Mouse (Mus musculus) hindbrain, embryonic 10.5 days (tissue): ENCODE measurements around the gene Ifitm7. TPM values are rescaled to one million over a fixed set of nuclear protein-coding genes. Genes with fewer than 3 reads are reported as not detected.
"Not testable (repeated sequence)": the region's sequence is repeated elsewhere in the genome, so short reads cannot be mapped to it uniquely, and the experiment has no call there.

Source experiments
- DNase-seq: peaks from one replicate; pipeline ENCODE4 v3.0.0-alpha.2; 2017; ENCODE audit warnings: low spot score
- H3K27ac ChIP-seq: fragments of 300-500 bp; sonication (generic); 2 replicates; pipeline ENCODE4 v1.5.1; 2016; ENCODE audit warnings: mild to moderate bottlenecking, moderate library complexity
- H3K27me3 ChIP-seq: fragments of 300-500 bp; sonication (generic); 2 replicates; pipeline ENCODE4 v1.6.1; 2016; ENCODE audit warnings: mild to moderate bottlenecking; ENCODE audit not compliant: poor library complexity, insufficient read depth, severe bottlenecking
- H3K36me3 ChIP-seq: fragments of 300-500 bp; sonication (generic); 2 replicates; pipeline ENCODE4 v1.6.1; 2016; ENCODE audit warnings: mild to moderate bottlenecking, moderate library complexity
- H3K4me1 ChIP-seq: fragments of 300-500 bp; sonication (generic); replicated peaks from 2 replicates; pipeline ENCODE4 v1.6.1; 2016; ENCODE audit warnings: mild to moderate bottlenecking
- H3K4me3 ChIP-seq: fragments of 300-500 bp; sonication (generic); 2 replicates; pipeline ENCODE4 v1.5.1; 2016; ENCODE audit warnings: mild to moderate bottlenecking, moderate library complexity
- H3K9me3 ChIP-seq: fragments of 300-500 bp; sonication (generic); 2 replicates; pipeline ENCODE4 v1.6.1; 2016; ENCODE audit warnings: mild to moderate bottlenecking, moderate library complexity
- WGBS: fragments of 180-500 bp; shearing (Covaris S2); methylation state at CpG from one replicate; pipeline ENCODE4 v1.1.7; 2016; 5-methylcytosine and 5-hydroxymethylcytosine counted together
- polyA plus RNA-seq: library from polyadenylated mRNA; unstranded; fragments of >200 nt; fragmentation: Nextera tagmentation; extraction: Ambion mirVana; gene quantifications from 2 replicates; pipeline ENCODE4 v1.2.1, GENCODE M21; 2016

The Ifitm7 gene
- polyA plus RNA-seq, 1 experiment from 2014 or later = 1.4 TPM

DNA sequence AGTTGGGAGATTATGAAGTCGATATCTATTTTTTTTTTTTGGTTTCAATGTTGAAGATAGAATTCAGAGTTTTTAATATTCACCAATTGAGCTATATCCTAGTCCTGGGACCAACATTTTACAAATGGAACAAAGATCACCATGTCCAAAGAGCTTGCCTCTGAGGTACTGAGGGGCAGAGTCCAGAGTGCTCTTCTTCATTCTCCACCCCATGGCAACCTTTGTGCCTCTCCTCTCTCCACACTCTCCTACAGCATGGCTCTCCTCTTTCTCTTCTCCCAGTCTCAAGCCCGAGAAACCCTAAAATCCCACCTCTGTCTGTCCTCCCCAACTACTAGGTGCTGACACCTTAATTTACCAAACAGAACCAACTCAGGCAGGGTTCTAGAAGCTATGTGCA lies 18.0 kb upstream of the Ifitm7 start:
- no peak overlapping the region for H3K4me3 ChIP-seq
- H3K4me1 ChIP-seq = no peaks in the 10 kb centered on the region
- WGBS = 80% methylated on average over 2 of the region's 2 CpGs
- DNase-seq = no peak
- no peaks in the 10 kb centered on the region for H3K9me3 ChIP-seq
- H3K27me3 ChIP-seq = no peaks in the 10 kb centered on the region
- H3K36me3 ChIP-seq = no peaks in the 10 kb centered on the region
- H3K27ac ChIP-seq = no peak overlapping the region

DNA sequence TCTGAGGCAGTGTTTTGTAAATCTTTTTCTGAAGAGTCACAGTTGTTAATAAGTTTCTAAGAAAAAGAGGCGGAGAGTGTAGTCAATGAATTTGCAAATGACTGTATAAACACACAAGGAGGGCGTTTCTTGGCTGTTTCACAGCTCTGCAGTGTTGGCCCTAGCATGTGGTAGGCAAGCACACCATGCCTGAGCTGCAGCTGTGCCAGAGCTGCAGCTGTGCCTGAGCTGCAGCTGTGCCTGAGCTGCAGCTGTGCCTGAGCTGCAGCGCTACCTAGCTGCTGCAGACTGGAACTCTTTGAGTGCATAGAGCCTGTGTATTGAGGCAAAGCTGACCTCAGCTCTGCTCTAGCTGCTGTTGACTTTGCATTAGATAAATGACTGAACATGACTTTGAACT lies 17.5 kb upstream of the Ifitm7 start:
- 32% methylated on average over 3 of the region's 3 CpGs for WGBS
- peak; percentile 5 for DNase-seq

DNA sequence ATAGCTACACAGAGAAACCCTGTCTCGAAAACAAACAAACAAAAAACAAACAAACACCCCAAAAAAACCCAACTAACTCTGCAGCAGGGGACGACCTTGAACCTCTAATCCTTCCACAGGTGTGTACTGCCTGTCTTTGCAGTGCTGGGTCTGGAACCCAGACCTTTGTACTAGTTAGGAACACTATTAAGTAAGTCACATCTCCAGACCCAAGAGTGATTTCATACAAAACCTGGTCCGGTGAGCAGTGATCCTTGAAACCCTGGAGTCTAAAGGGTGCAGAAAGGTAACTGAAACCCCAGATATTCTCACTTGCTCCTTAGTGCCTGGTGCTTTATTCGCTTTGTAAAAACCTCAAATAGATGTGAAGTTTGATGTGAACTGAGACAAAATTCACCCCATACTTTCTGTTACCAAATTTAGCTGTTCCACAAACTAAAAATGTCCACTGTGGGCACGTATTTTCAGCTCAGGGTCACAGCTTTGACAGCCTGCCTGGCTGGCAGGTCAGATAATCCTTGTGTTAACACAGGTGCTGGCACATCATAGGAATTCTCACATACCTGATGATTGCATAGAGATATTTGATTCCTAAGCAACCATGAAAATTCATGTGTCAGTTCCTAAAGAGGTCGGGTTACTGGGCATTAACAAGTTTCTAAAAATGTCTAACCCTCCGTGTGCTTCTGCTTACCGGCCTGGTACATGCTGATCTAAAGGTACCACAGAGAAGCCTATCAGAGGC lies 16.9 kb upstream of the Ifitm7 start:
- Histone ChIP-seq H3K4me1 (no peaks in the 10 kb centered on the region), H3K36me3 (no peaks in the 10 kb centered on the region)
- WGBS = 68% methylated on average over 8 of the region's 8 CpGs

More for the DNA sequence above, 17.5 kb upstream of the Ifitm7 start:
- no peaks in the 10 kb centered on the region for H3K27me3 ChIP-seq
- no peak overlapping the region for H3K4me3 ChIP-seq
- no peaks in the 10 kb centered on the region for H3K36me3 ChIP-seq
- no peak overlapping the region for H3K27ac ChIP-seq
- H3K9me3 ChIP-seq = no peaks in the 10 kb centered on the region
- no peaks in the 10 kb centered on the region for H3K4me1 ChIP-seq

DNA sequence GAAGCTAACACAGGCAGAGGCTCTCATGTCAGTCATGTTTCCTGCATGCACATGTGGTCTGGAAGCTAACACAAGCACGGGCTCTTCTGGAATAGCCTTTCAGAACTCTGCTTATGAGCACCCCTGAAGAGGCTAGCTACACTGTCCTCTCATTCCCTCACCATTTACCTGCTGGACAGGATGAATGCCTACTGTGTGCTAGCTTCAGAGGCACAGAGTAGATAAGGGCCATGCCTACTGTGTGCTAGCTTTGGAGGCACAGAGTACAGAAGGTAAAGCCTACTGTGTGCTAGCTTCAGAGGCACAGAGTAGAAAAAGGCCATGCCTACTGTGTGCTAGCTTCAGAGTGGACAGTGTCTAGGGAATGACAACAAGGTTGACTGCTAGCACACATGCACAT lies 7.8 kb upstream of the Ifitm7 start:
- no peaks in the 10 kb centered on the region for H3K36me3 ChIP-seq
- no peak overlapping the region for H3K4me3 ChIP-seq
- H3K27ac ChIP-seq = no peak overlapping the region
- 91% methylated on average over 1 of the region's 1 CpGs for WGBS
- H3K4me1 ChIP-seq = peaks cover 2% of the 10 kb centered on the region; the same call in 1 of the 2 replicates
- H3K27me3 ChIP-seq = no peaks in the 10 kb centered on the region
- no peaks in the 10 kb centered on the region for H3K9me3 ChIP-seq
- no peak for DNase-seq

More for the DNA sequence above, 16.9 kb upstream of the Ifitm7 start:
- Histone ChIP-seq H3K9me3 (no peaks in the 10 kb centered on the region), H3K27me3 (no peaks in the 10 kb centered on the region), H3K4me3 (no peak overlapping the region), H3K27ac (no peak overlapping the region)
- DNase-seq = no peak

DNA sequence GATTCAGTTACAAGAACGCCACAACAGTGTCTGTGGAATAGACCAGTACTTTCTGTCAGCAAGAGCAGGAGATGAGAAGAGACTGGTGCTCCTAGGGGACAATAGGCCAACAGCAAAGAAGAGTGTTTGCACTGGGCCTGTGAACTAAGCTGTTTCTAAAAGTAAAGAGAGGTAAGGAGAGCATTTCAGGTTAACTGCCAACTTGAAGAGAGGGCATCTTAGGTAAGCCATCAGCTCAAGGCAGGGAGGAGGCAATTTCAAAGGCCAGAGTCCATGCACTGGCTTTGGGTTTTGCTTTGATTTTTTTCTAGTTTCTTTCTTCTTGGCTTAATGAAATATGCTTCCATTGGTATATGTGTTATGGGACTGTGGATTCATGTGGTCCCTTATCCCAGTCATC lies 7.4 kb upstream of the Ifitm7 start:
- H3K9me3 ChIP-seq = no peaks in the 10 kb centered on the region
- DNase-seq = no peak
- H3K27me3 ChIP-seq = no peaks in the 10 kb centered on the region
- peaks cover 2% of the 10 kb centered on the region; the same call in 1 of the 2 replicates for H3K4me1 ChIP-seq
- no peak overlapping the region for H3K4me3 ChIP-seq
- no peaks in the 10 kb centered on the region for H3K36me3 ChIP-seq
- no peak overlapping the region for H3K27ac ChIP-seq
- 86% methylated on average over 1 of the region's 1 CpGs for WGBS

DNA sequence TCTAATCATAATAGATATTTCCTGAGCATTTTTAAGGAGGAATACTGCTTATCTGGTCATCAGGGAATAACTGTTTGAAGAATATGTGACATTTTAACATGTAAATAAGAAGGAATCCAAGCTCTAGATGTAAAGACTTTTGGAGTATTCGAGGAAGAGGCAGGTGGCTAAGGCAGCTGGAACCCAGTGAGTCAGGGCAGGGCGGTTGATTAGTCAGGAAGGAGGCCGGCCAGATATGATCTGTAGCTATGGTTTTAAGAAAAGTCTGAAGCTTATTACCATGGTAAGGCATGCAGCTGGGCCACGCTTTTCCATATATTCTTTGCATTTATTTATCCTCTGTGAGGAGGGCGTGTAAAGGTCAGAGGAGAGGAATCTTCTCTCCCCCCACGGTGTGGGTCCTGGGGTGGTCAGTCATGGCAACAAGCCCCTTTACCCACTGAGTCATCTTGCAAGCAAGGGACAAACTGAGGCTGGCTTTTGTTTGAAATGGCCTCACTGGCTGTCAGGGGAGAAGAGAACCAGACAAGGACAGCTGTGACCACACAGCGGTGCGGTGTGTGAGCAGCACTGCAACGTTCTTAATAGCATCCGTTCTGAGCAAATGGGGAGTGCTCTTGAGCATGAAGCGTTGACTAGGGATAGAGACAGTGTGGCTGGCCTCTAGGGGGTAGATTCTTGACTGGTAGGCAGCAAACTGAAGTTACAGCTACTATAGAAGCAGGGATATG lies 6.0 kb upstream of the Ifitm7 start:
- WGBS = 87% methylated on average over 11 of the region's 11 CpGs

DNA sequence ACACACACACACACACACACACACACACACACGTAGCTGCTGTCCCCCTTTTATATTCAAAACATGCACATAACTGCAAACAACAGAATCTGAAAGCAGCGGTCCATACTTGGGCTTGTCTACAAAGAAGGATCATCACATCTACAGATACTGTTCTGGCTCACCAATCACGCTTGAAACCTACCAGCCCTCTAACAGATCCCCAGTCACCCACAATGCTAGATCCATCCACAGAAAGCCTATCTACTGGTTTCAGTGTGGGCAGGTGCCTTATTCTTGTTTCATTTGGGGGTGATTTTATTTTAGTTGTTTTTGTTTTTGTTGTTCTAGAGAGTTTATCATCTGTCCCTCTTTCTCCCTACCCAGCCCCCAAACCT lies 503 bp downstream of the Ifitm7 start:
- H3K27me3 ChIP-seq = no peaks in the 10 kb centered on the region
- peaks cover 17% of the 10 kb centered on the region for H3K4me1 ChIP-seq
- no peaks in the 10 kb centered on the region for H3K9me3 ChIP-seq
- H3K27ac ChIP-seq = peak overlapping the region; percentile 90
- DNase-seq = no peak
- WGBS = 63% methylated on average over 3 of the region's 3 CpGs
- H3K4me3 ChIP-seq = peak overlapping the region; percentile 71
- H3K36me3 ChIP-seq = no peaks in the 10 kb centered on the region

More for the DNA sequence above, 6.0 kb upstream of the Ifitm7 start:
- no peak for DNase-seq
- peaks cover 3% of the 10 kb centered on the region; the same call in 1 of the 2 replicates for H3K4me1 ChIP-seq
- H3K9me3 ChIP-seq = no peaks in the 10 kb centered on the region
- H3K4me3 ChIP-seq = no peak overlapping the region
- H3K27me3 ChIP-seq = no peaks in the 10 kb centered on the region
- H3K36me3 ChIP-seq = no peaks in the 10 kb centered on the region
- no peak overlapping the region for H3K27ac ChIP-seq

DNA sequence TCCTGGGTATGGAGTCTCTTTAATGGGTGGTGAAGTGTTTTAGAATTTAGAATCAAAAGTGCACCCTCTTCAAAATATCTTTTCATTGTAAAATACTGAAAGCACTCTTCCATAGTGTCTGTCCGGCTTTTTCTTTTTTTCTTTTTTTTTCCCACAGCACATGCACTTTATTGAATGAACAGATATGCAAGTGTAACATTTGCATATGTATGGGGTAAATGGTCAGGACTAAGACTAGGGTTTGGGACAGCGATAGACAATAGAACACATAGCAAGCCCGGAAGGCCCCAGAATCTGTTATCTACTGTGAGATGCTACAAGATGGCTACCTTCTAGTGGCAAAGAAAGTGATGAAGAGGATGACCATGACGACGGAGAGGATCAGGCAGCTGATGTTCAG lies 3.5 kb downstream of the Ifitm7 start:
- 88% methylated on average over 5 of the region's 5 CpGs for WGBS
- H3K4me3 ChIP-seq = no peak overlapping the region
- H3K9me3 ChIP-seq = no peaks in the 10 kb centered on the region
- no peak for DNase-seq
- H3K4me1 ChIP-seq = peaks cover 17% of the 10 kb centered on the region
- no peaks in the 10 kb centered on the region for H3K27me3 ChIP-seq
- no peak overlapping the region for H3K27ac ChIP-seq
- no peaks in the 10 kb centered on the region for H3K36me3 ChIP-seq

DNA sequence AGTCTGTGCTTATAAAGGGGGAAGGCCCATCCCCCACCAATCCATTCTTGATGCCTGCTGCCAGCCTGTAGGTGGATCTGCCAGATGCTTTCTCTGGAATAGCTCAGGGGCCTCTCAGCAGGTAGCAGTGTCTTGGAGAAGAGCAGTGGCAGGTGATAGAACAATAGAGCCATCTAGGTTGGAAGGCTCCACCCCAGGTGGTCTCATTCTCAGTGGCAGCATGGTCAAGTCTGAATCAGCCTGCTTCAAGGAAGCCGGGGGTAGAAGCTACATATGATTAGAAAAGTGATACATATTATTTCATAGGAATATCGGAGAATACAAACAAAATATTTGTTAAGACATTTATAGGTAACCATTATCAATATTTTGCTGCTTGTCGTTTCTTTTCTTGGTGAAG lies 5.0 kb downstream of the Ifitm7 start:
- H3K36me3 ChIP-seq, H3K27ac ChIP-seq, H3K4me3 ChIP-seq, DNase-seq, H3K27me3 ChIP-seq, H3K4me1 ChIP-seq, H3K9me3 ChIP-seq: not testable (repeated sequence)
- 73% methylated on average over 3 of the region's 3 CpGs for WGBS

DNA sequence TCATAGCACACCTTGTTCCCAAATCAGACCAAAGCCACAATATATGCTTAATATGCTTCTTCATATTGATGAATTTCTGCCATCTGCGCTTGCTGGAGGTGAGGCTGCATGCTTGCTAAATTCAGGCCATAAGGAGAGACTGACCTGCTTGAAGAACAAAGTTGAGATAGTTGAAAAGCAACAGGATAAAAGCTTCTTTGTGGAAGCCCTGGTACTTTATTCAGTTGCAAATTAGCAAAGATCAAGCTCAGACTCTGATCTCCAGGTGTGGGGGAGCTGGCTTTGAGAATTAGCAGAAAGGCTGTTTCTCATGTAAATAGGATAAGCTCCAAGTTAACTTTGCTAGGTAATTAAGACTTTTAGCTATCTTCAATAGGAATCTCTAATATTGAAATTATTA lies 9.7 kb downstream of the Ifitm7 start:
- H3K36me3 ChIP-seq, DNase-seq, H3K27me3 ChIP-seq, H3K27ac ChIP-seq, H3K9me3 ChIP-seq, H3K4me3 ChIP-seq, H3K4me1 ChIP-seq: not testable (repeated sequence)
- WGBS = 52% methylated on average over 1 of the region's 1 CpGs

DNA sequence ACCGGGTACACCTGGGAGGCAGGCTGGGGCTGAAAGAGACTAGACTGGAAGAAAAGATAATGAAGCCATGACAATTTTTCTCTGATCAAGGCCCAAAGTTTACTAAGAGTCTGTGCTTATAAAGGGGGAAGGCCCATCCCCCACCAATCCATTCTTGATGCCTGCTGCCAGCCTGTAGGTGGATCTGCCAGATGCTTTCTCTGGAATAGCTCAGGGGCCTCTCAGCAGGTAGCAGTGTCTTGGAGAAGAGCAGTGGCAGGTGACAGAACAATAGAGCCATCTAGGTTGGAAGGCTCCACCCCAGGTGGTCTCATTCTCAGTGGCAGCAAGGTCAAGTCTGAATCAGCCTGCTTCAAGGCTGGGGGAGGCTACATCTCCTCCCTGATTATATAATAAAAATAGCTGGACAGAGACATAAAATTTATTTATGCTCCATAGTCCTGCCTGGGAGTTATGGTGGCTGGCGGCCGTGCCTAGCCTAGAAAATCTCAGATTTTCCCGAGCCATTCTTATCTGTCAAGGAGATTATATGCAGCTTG lies 10.3 kb downstream of the Ifitm7 start:
- H3K27me3 ChIP-seq, H3K4me1 ChIP-seq, H3K4me3 ChIP-seq, H3K36me3 ChIP-seq, DNase-seq, H3K27ac ChIP-seq, H3K9me3 ChIP-seq: not testable (repeated sequence)
- 77% methylated on average over 4 of the region's 4 CpGs for WGBS

DNA sequence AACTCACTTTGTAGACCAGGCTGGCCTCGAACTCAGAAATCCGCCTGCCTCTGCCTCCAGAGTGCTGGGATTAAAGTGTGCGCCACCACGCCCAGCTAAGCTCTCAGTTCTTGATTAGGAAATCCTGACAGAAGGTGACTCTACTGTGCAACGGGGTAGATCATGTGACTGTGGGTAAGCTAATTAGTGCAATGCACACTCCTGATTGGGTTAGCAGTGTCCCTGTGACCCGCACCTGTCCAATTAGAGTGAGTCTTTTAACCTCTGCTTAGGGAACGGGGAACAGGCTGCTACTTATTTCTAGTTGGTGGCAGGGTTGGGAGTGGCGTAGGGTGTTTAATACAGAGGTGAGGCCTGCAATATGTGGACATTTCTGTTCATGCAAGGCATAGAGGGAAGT lies 14.6 kb downstream of the Ifitm7 start:
- WGBS = 90% methylated on average over 8 of the region's 8 CpGs
- Histone ChIP-seq H3K27me3 (no peaks in the 10 kb centered on the region), H3K4me1 (no peaks in the 10 kb centered on the region), H3K27ac (no peak overlapping the region), H3K9me3 (no peaks in the 10 kb centered on the region; the same call in 1 of the 2 replicates), H3K4me3 (no peak overlapping the region), H3K36me3 (no peaks in the 10 kb centered on the region; the same call in 1 of the 2 replicates)
- no peak for DNase-seq

DNA sequence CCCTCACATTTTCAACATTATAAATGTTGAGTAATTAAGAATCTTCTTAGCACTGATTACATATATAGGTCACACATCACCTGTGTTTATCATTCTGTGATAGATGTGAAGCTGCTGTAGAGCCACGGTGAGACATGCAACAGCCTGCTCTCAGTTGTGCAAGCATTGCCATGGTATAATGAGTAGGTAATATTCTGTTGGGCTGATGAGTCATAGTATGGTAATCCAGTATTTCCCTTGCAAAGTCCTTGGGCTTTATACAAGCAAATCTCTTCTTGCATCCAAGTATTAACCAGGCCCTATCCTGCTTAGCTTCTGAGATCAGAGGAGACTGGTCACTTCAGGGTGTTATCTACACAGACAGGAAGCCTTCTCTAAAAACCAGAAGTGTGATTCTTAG lies 17.6 kb downstream of the Ifitm7 start:
- Histone ChIP-seq H3K27ac (no peak overlapping the region), H3K36me3 (no peaks in the 10 kb centered on the region), H3K4me3 (no peak overlapping the region), H3K27me3 (no peaks in the 10 kb centered on the region), H3K9me3 (no peaks in the 10 kb centered on the region), H3K4me1 (no peaks in the 10 kb centered on the region)
- DNase-seq = no peak
- 93% methylated on average over 1 of the region's 1 CpGs for WGBS
